8 mouse cellular contexts compared by ENCODE assay signal in genomic region chr2:163204548-163205261, GRCm38 (mm10). TPM values are rescaled to one million over a fixed set of nuclear protein-coding genes. Genes with fewer than 3 reads are reported as not detected.
DNase-seq lines count a peak whose midpoint lies in the region; ATAC-seq and TF ChIP-seq lines count a peak whose summit lies in the region.

No protein-coding gene starts in this region.

- peak; percentile 47 for ATAC-seq in forebrain, embryonic 14.5 days

- no peaks in the 10 kb centered on the region for H3K9me3 ChIP-seq in E14TG2a.4 (ENCODE audit: low read length)
- H3K9me3 ChIP-seq in forebrain, embryonic 14.5 days (replicated peaks; ENCODE audit: control insufficient read depth, low read length): peaks cover 6% of the 10 kb centered on the region; the same call in 1 of the 2 replicates
- H3K9me3 ChIP-seq in midbrain, embryonic 10.5 days (replicated peaks): peaks cover 8% of the 10 kb centered on the region; the same call in 1 of the 2 replicates

- TF ChIP-seq CTCF in E14TG2a.4 (conservative IDR thresholded peaks at IDR 0.05; ENCODE audit: low read length): no peak

- H3K36me3 ChIP-seq in E14TG2a.4 (ENCODE audit: insufficient read depth, low read length): no peaks in the 10 kb centered on the region
- no peaks in the 10 kb centered on the region for H3K36me3 ChIP-seq in forebrain, embryonic 14.5 days (ENCODE audit: control insufficient read depth, insufficient read depth, low read length)
- H3K36me3 ChIP-seq in midbrain, embryonic 10.5 days: peaks cover 15% of the 10 kb centered on the region

- peak; percentile 49 to 50 for DNase-seq in adrenal gland, adult (ENCODE audit: inconsistent age in 2 of 2, low spot score in 1 of 2)
- DNase-seq in adrenal gland, adult 2 months: no peak
- peak; percentile 56 for DNase-seq in forebrain, embryonic 14.5 days (ENCODE audit: low spot score)
- DNase-seq in kidney, postnatal 10 days: peak; percentile 44
- DNase-seq in midbrain, embryonic 10.5 days (ENCODE audit: low spot score): peak; percentile 70
- no peak for DNase-seq in layer of hippocampus, adult 9-11 months
- DNase-seq in layer of hippocampus, adult 18-20 months (ENCODE audit: low spot score in 2 of 2): no peak

- peak overlapping the region; percentile 79 for H3K4me3 ChIP-seq in E14TG2a.4 (replicated peaks; ENCODE audit: low read length)
- H3K4me3 ChIP-seq in forebrain, embryonic 14.5 days (ENCODE audit: low read depth, low read length): peak overlapping the region; percentile 55
- peak overlapping the region; percentile 80 for H3K4me3 ChIP-seq in midbrain, embryonic 10.5 days

- H3K4me1 ChIP-seq in E14TG2a.4 (replicated peaks; ENCODE audit: low read depth, low read length): peaks cover 28% of the 10 kb centered on the region
- peaks cover 3% of the 10 kb centered on the region; the same call in 1 of the 2 replicates for H3K4me1 ChIP-seq in forebrain, embryonic 14.5 days (ENCODE audit: control insufficient read depth, insufficient read depth, low read length)
- H3K4me1 ChIP-seq in midbrain, embryonic 10.5 days: peaks cover 63% of the 10 kb centered on the region

- peaks cover 70% of the 10 kb centered on the region for H3K27me3 ChIP-seq in E14TG2a.4 (ENCODE audit: insufficient read depth, low read length)
- peaks cover 3% of the 10 kb centered on the region; the same call in 1 of the 2 replicates for H3K27me3 ChIP-seq in forebrain, embryonic 14.5 days (replicated peaks; ENCODE audit: control insufficient read depth, insufficient read depth, low read length)
- H3K27me3 ChIP-seq in midbrain, embryonic 10.5 days (ENCODE audit: low read depth, poor library complexity, severe bottlenecking): peaks cover 42% of the 10 kb centered on the region

- WGBS in forebrain, embryonic 14.5 days: 1% methylated on average over 44 of the region's 45 CpGs
- under 1% methylated on average over 45 of the region's 45 CpGs for WGBS in midbrain, embryonic 10.5 days

- H3K9ac ChIP-seq in forebrain, embryonic 14.5 days (ENCODE audit: low read length): peak overlapping the region; percentile 72

- H3K4me2 ChIP-seq in forebrain, embryonic 14.5 days (ENCODE audit: low read length): peak overlapping the region; percentile 81

- H3K27ac ChIP-seq in forebrain, embryonic 14.5 days (ENCODE audit: low read depth, low read length): peak overlapping the region; percentile 55
- H3K27ac ChIP-seq in midbrain, embryonic 10.5 days (replicated peaks): peak overlapping the region; percentile 95

RNA-seq across cellular contexts. Expression of gene Tox2, which starts 1.8 kb away (rescaled TPM):
- total RNA-seq in adrenal gland, adult 2 months (2021): 1 to 10 TPM; 4.0 to 7.4 TPM
- 8.0 and 32.8 TPM in 2 replicates for polyA plus RNA-seq in adrenal gland, adult 2 months (2012; rRNA removed)
- polyA plus RNA-seq in forebrain, embryonic 14.5 days (2014; fragmentation: Nextera tagmentation; extraction: Ambion mirVana): 16.5 and 19.2 TPM in 2 replicates
- 45.5 and 52.3 TPM in 2 replicates for polyA plus RNA-seq in midbrain, embryonic 10.5 days (2016; fragmentation: Nextera tagmentation; extraction: Ambion mirVana)
- 10 to 100 TPM; 27.3 to 27.8 TPM for total RNA-seq in layer of hippocampus, adult 18-20 months (2021)

Comparison
In these comparisons a context has a peak if more than half of its experiments do, and no peak if none do; other contexts are left out.
1. DNase-seq: peak in adrenal gland, adult (2 of 2), forebrain, embryonic 14.5 days (single experiment), kidney, postnatal 10 days (single experiment) and midbrain, embryonic 10.5 days (single experiment); none in adrenal gland, adult 2 months (single experiment), layer of hippocampus, adult 9-11 months (single experiment) and layer of hippocampus, adult 18-20 months (0 of 2).
2. Peak in every context shown above with its lines, with median percentiles within 50 percentile points of each other: H3K4me3 ChIP-seq.